Mouse (Mus musculus): Measurements from ENCODE around the gene Sec14l1. TPM values are rescaled to one million over a fixed set of nuclear protein-coding genes. Genes with fewer than 3 reads are reported as not detected.

The Sec14l1 gene
- total and polyA plus RNA-seq, 3 experiments, result 76.1 to 95.5 (median 82.8) TPM

DNA sequence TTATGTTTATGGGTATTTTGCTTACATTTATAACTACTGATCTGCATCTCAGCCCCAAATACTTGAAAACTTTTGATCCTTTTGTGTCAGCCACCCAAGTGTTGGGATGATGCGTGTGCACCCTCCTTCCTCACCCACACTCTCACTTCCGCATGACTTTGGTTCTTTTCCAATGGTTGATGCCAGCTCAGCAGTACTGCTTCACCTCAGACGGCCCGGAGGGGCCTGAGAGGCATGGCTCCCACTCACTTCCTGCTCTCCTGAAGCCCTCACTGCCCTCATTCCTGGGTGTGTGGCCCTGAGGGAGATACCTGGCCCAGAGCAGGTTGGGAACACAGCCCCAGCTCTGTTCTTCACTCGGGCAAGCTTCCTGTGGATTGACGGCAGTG lies 31.1 kb downstream of the Sec14l1 start:
- TF ChIP-seq CTCF (IDR thresholded peaks at IDR 0.05; ENCODE audit: low read depth, low read length) (peak; percentile 2; the same call in 1 of the 2 replicates), POLR2AphosphoS5 (IDR thresholded peaks at IDR 0.05; ENCODE audit: insufficient replicate concordance, low read depth, low read length) (no peak)
- DNase-seq (ENCODE audit: low spot score) (no peak), ATAC-seq (ENCODE audit: extremely low read depth, insufficient number of reproducible peaks, low FRiP score, poor library complexity, severe bottlenecking) (no peak)
- no peak overlapping the region for H3K4me3 ChIP-seq (ENCODE audit: low read depth, low read length)
- no peaks in the 10 kb centered on the region for H3K27me3 ChIP-seq (ENCODE audit: insufficient read depth, low read length)
- H3K36me3 ChIP-seq (replicated peaks), result peaks cover 98% of the 10 kb centered on the region
- peaks cover 39% of the 10 kb centered on the region for H3K4me1 ChIP-seq (ENCODE audit: insufficient read depth, low read depth, low read length)
- no peaks in the 10 kb centered on the region for H3K9me3 ChIP-seq (replicated peaks)

DNA sequence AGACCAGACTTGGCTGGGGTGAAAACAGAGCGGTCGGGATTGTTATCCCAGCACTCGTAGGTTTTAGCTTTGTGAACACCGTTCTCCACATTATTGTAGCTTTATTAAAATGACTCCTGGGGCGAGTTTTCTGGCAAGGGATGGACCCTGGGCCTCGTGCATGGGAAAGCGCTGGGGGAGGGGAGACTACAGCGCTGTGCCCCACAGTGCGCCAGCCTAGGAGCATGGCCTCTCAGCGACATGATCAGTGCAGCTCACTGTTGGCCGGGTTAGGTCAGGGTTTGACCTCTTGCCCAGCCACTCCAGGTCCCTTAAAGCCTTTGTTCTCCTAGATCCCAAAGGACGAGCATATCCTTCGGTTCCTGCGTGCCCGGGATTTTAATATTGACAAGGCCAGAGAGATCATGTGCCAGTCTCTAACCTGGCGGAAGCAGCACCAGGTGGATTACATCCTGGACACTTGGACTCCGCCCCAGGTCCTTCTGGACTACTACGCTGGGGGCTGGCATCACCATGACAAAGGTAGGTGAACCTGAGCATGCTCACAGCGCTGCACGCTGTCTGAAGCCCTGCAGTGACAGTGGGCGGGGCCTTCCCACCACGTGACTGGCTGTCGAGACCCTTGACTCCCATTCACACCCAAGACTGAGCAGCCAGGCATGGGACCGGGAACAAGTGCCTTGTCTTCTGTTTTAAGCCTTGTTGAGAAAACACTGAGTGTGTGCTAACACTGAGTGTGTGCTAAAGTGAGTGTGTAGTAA lies 32.0 kb downstream of the Sec14l1 start:
- Histone ChIP-seq H3K9me3 (replicated peaks) (no peaks in the 10 kb centered on the region), H3K36me3 (replicated peaks) (peaks cover 100% of the 10 kb centered on the region), H3K27me3 (ENCODE audit: insufficient read depth, low read length) (no peaks in the 10 kb centered on the region), H3K4me3 (ENCODE audit: low read depth, low read length) (no peak overlapping the region), H3K4me1 (ENCODE audit: insufficient read depth, low read depth, low read length) (peaks cover 30% of the 10 kb centered on the region)
- ATAC-seq (ENCODE audit: extremely low read depth, insufficient number of reproducible peaks, low FRiP score, poor library complexity, severe bottlenecking) (no peak), DNase-seq (ENCODE audit: low spot score) (no peak)
- TF ChIP-seq CTCF (IDR thresholded peaks at IDR 0.05; ENCODE audit: low read depth, low read length) (no peak), GATA2 (IDR thresholded peaks at IDR 0.05; ENCODE audit: borderline replicate concordance, low read depth, low read length) (no peak), POLR2AphosphoS5 (IDR thresholded peaks at IDR 0.05; ENCODE audit: insufficient replicate concordance, low read depth, low read length) (no peak), TAL1 (conservative IDR thresholded peaks at IDR 0.05; ENCODE audit: low read depth, low read length) (no peak), GATA1 (IDR thresholded peaks at IDR 0.05; ENCODE audit: borderline replicate concordance, low read length) (no peak)

DNA sequence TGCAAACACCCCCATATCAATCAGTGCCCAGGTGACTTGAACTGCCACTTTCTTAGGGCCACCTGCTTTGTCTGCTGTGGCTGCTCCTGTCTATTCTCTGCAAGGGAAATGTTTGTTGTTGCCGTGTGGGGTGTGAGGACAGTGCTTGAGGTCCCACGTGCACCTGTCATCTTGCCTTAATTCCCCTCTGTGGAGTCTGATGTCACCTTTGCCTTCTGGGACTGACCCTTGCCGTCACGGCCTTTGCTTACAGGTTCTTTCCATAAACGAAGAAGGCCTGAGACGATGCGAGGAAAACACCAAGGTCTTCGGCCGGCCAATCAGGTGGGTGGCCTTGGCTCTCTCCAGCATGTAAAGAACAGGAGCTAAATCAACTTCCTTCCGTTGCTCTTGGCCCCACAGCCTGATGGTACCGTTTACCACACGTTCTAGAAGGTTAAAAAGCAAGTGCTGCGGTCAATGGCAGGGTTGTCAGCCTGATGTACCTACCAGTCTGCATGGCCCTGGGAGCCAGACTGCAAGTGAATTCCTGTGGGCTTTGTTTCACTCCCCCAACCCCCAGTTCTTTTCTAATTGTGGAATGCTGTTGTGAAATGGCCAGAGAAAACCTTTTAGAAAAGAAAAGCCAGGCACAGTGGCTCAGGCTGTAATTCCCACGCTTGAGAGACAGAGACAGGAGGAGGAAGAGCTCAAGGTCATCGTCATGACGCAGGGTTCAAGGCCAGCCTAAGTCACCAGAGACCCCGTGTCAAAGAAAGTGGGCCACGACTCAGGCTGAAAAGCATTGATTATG lies 34.1 kb downstream of the Sec14l1 start:
- H3K9me3 ChIP-seq (replicated peaks), result no peaks in the 10 kb centered on the region
- no peak for TF ChIP-seq GATA1 (IDR thresholded peaks at IDR 0.05; ENCODE audit: borderline replicate concordance, low read length)
- no peak for TF ChIP-seq TAL1 (conservative IDR thresholded peaks at IDR 0.05; ENCODE audit: low read depth, low read length)
- TF ChIP-seq CTCF (IDR thresholded peaks at IDR 0.05; ENCODE audit: low read depth, low read length), result no peak
- TF ChIP-seq GATA2 (IDR thresholded peaks at IDR 0.05; ENCODE audit: borderline replicate concordance, low read depth, low read length), result no peak
- TF ChIP-seq POLR2AphosphoS5 (IDR thresholded peaks at IDR 0.05; ENCODE audit: insufficient replicate concordance, low read depth, low read length), result no peak
- no peak overlapping the region for H3K4me3 ChIP-seq (ENCODE audit: low read depth, low read length)
- peaks cover 99% of the 10 kb centered on the region for H3K36me3 ChIP-seq (replicated peaks)
- H3K27me3 ChIP-seq (ENCODE audit: insufficient read depth, low read length), result no peaks in the 10 kb centered on the region
- no peak for ATAC-seq (ENCODE audit: extremely low read depth, insufficient number of reproducible peaks, low FRiP score, poor library complexity, severe bottlenecking)
- peaks cover 15% of the 10 kb centered on the region for H3K4me1 ChIP-seq (ENCODE audit: insufficient read depth, low read depth, low read length)
- DNase-seq (ENCODE audit: low spot score), result no peak

DNA sequence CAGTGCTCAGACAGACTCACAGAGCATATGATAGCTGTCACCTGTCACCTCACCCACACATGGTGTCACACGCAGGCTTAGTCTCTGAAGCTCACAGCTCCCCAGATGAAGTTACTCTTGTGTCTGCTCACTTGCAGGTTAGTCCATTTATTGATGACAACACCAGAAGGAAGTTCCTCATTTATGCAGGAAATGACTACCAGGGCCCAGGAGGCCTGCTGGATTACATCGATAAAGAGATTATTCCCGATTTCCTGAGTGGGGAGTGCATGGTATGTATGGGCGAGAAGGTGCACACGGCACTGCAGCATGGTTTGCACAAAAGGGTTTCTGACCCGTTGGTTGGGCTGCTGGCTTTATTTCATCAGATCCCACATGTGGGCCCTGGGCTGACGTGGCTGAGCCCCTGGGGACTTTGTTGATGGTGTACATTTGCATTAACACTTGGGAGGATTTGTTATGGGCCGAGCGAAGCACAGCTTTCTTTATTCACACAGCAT lies 35.5 kb downstream of the Sec14l1 start:
- TF ChIP-seq GATA2 (IDR thresholded peaks at IDR 0.05; ENCODE audit: borderline replicate concordance, low read depth, low read length), result no peak
- TF ChIP-seq GATA1 (IDR thresholded peaks at IDR 0.05; ENCODE audit: borderline replicate concordance, low read length), result no peak
- TF ChIP-seq TAL1 (conservative IDR thresholded peaks at IDR 0.05; ENCODE audit: low read depth, low read length), result no peak
- TF ChIP-seq POLR2AphosphoS5 (IDR thresholded peaks at IDR 0.05; ENCODE audit: insufficient replicate concordance, low read depth, low read length), result no peak
- no peak for TF ChIP-seq CTCF (IDR thresholded peaks at IDR 0.05; ENCODE audit: low read depth, low read length)
- no peak overlapping the region for H3K4me3 ChIP-seq (ENCODE audit: low read depth, low read length)
- H3K27me3 ChIP-seq (ENCODE audit: insufficient read depth, low read length), result no peaks in the 10 kb centered on the region
- no peaks in the 10 kb centered on the region for H3K9me3 ChIP-seq (replicated peaks)
- DNase-seq (ENCODE audit: low spot score), result no peak
- peaks cover 7% of the 10 kb centered on the region; the same call in 1 of the 2 replicates for H3K4me1 ChIP-seq (ENCODE audit: insufficient read depth, low read depth, low read length)
- no peak for ATAC-seq (ENCODE audit: extremely low read depth, insufficient number of reproducible peaks, low FRiP score, poor library complexity, severe bottlenecking)
- peaks cover 99% of the 10 kb centered on the region for H3K36me3 ChIP-seq (replicated peaks)

DNA sequence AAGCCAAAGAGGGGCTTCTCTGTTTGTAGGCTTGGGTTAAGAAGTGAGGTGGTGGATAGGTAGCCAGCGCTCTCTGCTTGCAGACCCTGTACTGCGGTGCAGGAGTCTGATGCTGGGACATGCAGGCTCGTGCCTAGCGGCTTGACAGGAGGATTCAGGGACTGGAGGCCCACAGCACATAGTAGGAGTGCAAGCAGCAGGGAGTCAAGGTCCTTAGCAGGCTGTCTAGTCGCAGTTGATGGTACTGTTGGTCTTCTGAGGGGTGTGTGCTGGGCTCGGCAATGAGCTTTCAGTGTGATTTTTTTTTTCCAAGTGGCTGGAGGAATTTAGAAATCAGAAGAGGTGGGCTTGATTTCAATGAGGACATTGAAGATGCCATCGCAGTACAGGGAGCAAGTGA lies 36.5 kb downstream of the Sec14l1 start:
- TF ChIP-seq GATA1 (IDR thresholded peaks at IDR 0.05; ENCODE audit: borderline replicate concordance, low read length), result no peak
- no peak for TF ChIP-seq CTCF (IDR thresholded peaks at IDR 0.05; ENCODE audit: low read depth, low read length)
- TF ChIP-seq POLR2AphosphoS5 (IDR thresholded peaks at IDR 0.05; ENCODE audit: insufficient replicate concordance, low read depth, low read length), result no peak
- TF ChIP-seq GATA2 (IDR thresholded peaks at IDR 0.05; ENCODE audit: borderline replicate concordance, low read depth, low read length), result no peak
- no peak for TF ChIP-seq TAL1 (conservative IDR thresholded peaks at IDR 0.05; ENCODE audit: low read depth, low read length)
- Histone ChIP-seq H3K4me1 (ENCODE audit: insufficient read depth, low read depth, low read length) (peaks cover 4% of the 10 kb centered on the region; the same call in 1 of the 2 replicates), H3K36me3 (replicated peaks) (peaks cover 99% of the 10 kb centered on the region)

DNA sequence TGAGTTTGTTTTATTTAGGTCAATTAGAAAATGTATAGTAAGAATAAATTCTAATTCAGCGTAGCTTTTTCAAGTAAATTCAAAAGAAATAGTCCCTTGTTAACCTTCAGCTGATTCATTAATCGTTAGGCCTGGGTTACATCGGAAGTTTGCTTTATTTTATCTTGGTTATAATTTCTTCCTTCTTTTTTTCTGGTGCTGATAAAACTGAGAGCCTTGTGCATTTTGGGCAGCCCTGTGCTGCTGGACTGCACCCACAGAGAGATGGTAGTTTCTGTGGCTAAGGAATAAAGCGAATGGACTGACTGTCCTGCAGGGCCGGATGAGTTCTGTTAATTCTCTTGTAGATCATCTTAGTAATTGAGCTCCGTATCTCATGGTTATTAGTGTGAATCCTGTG lies 37.6 kb downstream of the Sec14l1 start:
- Histone ChIP-seq H3K27me3 (ENCODE audit: insufficient read depth, low read length) (no peaks in the 10 kb centered on the region), H3K36me3 (replicated peaks) (peaks cover 99% of the 10 kb centered on the region), H3K4me3 (ENCODE audit: low read depth, low read length) (no peak overlapping the region), H3K4me1 (ENCODE audit: insufficient read depth, low read depth, low read length) (peaks cover 4% of the 10 kb centered on the region; the same call in 1 of the 2 replicates), H3K9me3 (replicated peaks) (no peaks in the 10 kb centered on the region)
- TF ChIP-seq CTCF (IDR thresholded peaks at IDR 0.05; ENCODE audit: low read depth, low read length) (no peak), TAL1 (conservative IDR thresholded peaks at IDR 0.05; ENCODE audit: low read depth, low read length) (no peak), GATA2 (IDR thresholded peaks at IDR 0.05; ENCODE audit: borderline replicate concordance, low read depth, low read length) (no peak)
- no peak for DNase-seq (ENCODE audit: low spot score)
- ATAC-seq (ENCODE audit: extremely low read depth, insufficient number of reproducible peaks, low FRiP score, poor library complexity, severe bottlenecking), result no peak

More for the DNA sequence above, 36.5 kb downstream of the Sec14l1 start:
- no peaks in the 10 kb centered on the region for H3K9me3 ChIP-seq (replicated peaks)
- ATAC-seq (ENCODE audit: extremely low read depth, insufficient number of reproducible peaks, low FRiP score, poor library complexity, severe bottlenecking) (no peak), DNase-seq (ENCODE audit: low spot score) (no peak)
- no peak overlapping the region for H3K4me3 ChIP-seq (ENCODE audit: low read depth, low read length)
- H3K27me3 ChIP-seq (ENCODE audit: insufficient read depth, low read length), result no peaks in the 10 kb centered on the region
